Mouse (Mus musculus) CH12.LX (cell line): ENCODE measurements around the gene Cilp2. TPM values are rescaled to one million over a fixed set of nuclear protein-coding genes. Genes with fewer than 3 reads are reported as not detected.
A peak's percentile ranks its signal among the peaks of the same experiment; 100 is the strongest.

Experiments used
- DNase-seq: peaks from one replicate; pipeline ENCODE4 v3.0.0-alpha.2; 2013; ENCODE audit errors: extremely low read depth
- H3K27ac ChIP-seq: 2 replicates; pipeline ENCODE4 v1.5.1; 2012; ENCODE audit warnings: low read depth, mild to moderate bottlenecking, control low read depth, moderate library complexity; ENCODE audit not compliant: insufficient read depth
- H3K27me3 ChIP-seq: replicated peaks from 2 replicates; pipeline ENCODE3; 2012; ENCODE audit warnings: inconsistent platforms
- H3K36me3 ChIP-seq, 2 experiments: replicated peaks in 1 of 2; 2 replicates each; pipeline versions ENCODE3 to v1.6.1; 2012; ENCODE audit warnings: inconsistent platforms in 1 of 2, low read length in 1 of 2, mild to moderate bottlenecking in 1 of 2, mixed read lengths in 1 of 2, moderate library complexity in 1 of 2; ENCODE audit not compliant: control insufficient read depth in 1 of 2, insufficient read depth in 1 of 2
- H3K4me1 ChIP-seq, 2 experiments: 2 replicates each; pipeline ENCODE4 v1.6.1; 2012; ENCODE audit warnings: inconsistent platforms in 1 of 2, moderate library complexity in 1 of 2; ENCODE audit not compliant: insufficient read depth in 2 of 2, control insufficient read depth in 1 of 2
- H3K4me2 ChIP-seq: 2 replicates; pipeline ENCODE4 v1.6.1; 2012; ENCODE audit warnings: low read depth, mild to moderate bottlenecking, control low read depth; ENCODE audit not compliant: poor library complexity, insufficient read depth, severe bottlenecking
- H3K4me3 ChIP-seq, 3 experiments: fragments of 150-350 bp in 1 of 3; sonication (generic) in 1 of 3; replicated peaks in 1 of 3; 2 replicates each; pipeline versions ENCODE3 to v1.5.1; 2011 to 2012; ENCODE audit warnings: low read depth in 2 of 3, low read length in 2 of 3, mild to moderate bottlenecking in 2 of 3, moderate library complexity in 2 of 3, control low read depth in 1 of 3, improper control_type of control experiment in 1 of 3, inconsistent platforms in 1 of 3, mixed read lengths in 1 of 3; ENCODE audit not compliant: poor library complexity in 1 of 3
- H3K79me2 ChIP-seq: replicated peaks from 2 replicates; pipeline ENCODE4 v1.6.1; 2012; ENCODE audit warnings: mild to moderate bottlenecking, moderate library complexity; ENCODE audit not compliant: control insufficient read depth, poor library complexity, insufficient read depth, severe bottlenecking; ENCODE audit errors: extremely low read depth
- H3K9ac ChIP-seq: 2 replicates; pipeline ENCODE4 v1.6.1; 2012; ENCODE audit warnings: low read depth, mild to moderate bottlenecking, control low read depth, moderate library complexity; ENCODE audit not compliant: insufficient read depth
- H3K9me3 ChIP-seq: replicated peaks from 2 replicates; pipeline ENCODE3; 2012; ENCODE audit warnings: low read length, inconsistent platforms, mixed read lengths
- IRF4 ChIP-seq: IDR thresholded peaks from 2 replicates; pipeline ENCODE4 v1.6.1; 2014; ENCODE audit warnings: low read depth, mild to moderate bottlenecking, inconsistent platforms, low read length, improper control_type of control experiment
- KAT2A ChIP-seq: IDR thresholded peaks from 2 replicates; pipeline ENCODE4 v1.6.1; 2012; ENCODE audit warnings: low read length, improper control_type of control experiment, inconsistent platforms; ENCODE audit not compliant: insufficient replicate concordance
- MAFK ChIP-seq: IDR thresholded peaks from 2 replicates; pipeline ENCODE4 v1.6.1; 2011; ENCODE audit warnings: low read length, improper control_type of control experiment; ENCODE audit not compliant: insufficient replicate concordance
- MAX ChIP-seq: IDR thresholded peaks from 2 replicates; pipeline ENCODE4 v1.6.1; 2011; ENCODE audit warnings: low read length, improper control_type of control experiment
- NELFE ChIP-seq: IDR thresholded peaks from 2 replicates; pipeline ENCODE4 v1.6.1; 2011; ENCODE audit warnings: low read depth, low read length, improper control_type of control experiment
- PAX5 ChIP-seq: IDR thresholded peaks from 2 replicates; pipeline ENCODE4 v1.6.1; 2012; ENCODE audit warnings: low read length, inconsistent platforms, mixed read lengths
- POLR2A ChIP-seq: IDR thresholded peaks from 2 replicates; pipeline ENCODE4 v1.6.1; 2011; ENCODE audit warnings: low read depth, mild to moderate bottlenecking, improper control_type of control experiment, low read length
- TBP ChIP-seq: conservative IDR thresholded peaks from 2 replicates; pipeline ENCODE4 v1.6.1; 2011; ENCODE audit warnings: low read depth, low read length, improper control_type of control experiment
- ZKSCAN1 ChIP-seq: IDR thresholded peaks from 2 replicates; pipeline ENCODE4 v1.6.1; 2012; ENCODE audit warnings: low read depth, inconsistent platforms, low read length, improper control_type of control experiment, borderline replicate concordance
- dilution Hi-C: fragments of 300-500 bp; cut with MboI; formaldehyde crosslinking; loops from 2 replicates; pipeline ENCODE4 v1.14.3; 2020; ENCODE audit warnings: low sequenced_read_pairs; ENCODE audit not compliant: extremely low pct_unique_long_range_greater_than_20kb, extremely low pct_ligation_motif_present
- in situ Hi-C: fragments of 300-500 bp; cut with MboI; formaldehyde crosslinking; loops from 3 replicates; pipeline ENCODE4 v1.14.3; 2019; ENCODE audit warnings: low sequenced_read_pairs, low pct_ligation_motif_present, low pct_unique_long_range_greater_than_20kb, mixed read lengths
- polyA plus RNA-seq: library from polyadenylated mRNA; unstranded; fragments of >175 nt; gene quantifications from 2 replicates; pipeline ENCODE4 v1.2.1, GENCODE M21; 2012; ENCODE audit warnings: low read depth; ENCODE audit not compliant: insufficient read length
- total RNA-seq, 2 experiments: library from RNA; depleted of rRNA; stranded (reverse); fragments of 300-350 nt in 1 of 2; fragments of >200 nt in 1 of 2; gene quantifications; 2 replicates each; pipeline ENCODE4 v1.2.3; 2012 to 2014

The Cilp2 gene
- total RNA-seq (2012; rRNA removed) = 0.08 TPM in 2 replicates
- 0.04 TPM in 1 of 2 replicates, not detected in the other for total RNA-seq (2014; rRNA removed)
- 0.07 TPM in 1 of 2 replicates, not detected in the other for polyA plus RNA-seq

DNA sequence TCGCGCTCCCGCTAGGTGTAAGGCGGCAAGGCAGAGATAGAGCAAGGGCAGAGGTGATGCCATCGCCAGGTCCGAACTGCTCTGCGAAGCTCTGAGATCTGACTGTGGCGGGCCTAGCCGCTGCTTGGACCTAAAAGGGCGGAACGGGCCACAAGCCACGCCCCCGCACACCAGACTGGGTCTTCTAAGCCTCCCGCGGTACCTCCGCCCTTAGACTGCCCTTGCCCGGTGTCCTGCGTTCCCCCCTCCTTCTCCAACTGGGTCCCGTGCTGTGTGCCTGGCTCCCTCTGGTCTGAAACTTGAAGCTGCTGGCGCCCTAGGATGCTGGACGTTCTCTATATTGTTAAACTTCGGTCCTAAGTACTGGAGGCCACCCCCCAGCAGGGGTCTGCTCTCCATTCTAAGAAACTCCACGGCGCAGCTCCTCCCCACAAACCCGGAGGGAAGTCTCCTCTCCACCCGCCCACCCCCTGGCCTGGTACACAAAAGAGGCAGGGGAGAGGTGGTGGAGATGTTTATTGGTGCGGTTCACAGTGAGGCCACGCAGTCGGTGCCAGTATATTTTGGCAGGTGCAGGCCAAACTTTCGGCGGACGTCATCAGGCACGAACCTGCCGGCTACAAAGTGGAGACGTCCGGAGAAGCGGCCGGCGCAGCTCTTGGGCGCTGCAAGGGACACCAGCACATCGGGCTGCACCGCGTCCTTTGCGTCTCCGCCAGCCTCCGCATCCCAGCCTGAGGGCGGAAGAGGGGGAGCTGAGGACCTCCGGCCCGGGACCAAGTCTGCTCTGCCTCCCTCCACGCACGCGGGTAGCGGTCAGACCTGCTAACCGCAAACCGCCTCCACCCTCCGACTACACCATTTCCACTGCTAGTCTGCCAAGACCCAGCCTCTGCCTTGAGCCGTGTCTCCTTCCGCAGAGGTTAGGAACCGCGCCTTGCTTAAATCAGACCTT is at the start of gene Cilp2:
Cilp2 (minus strand) TSS at position 399 of the 955 bp plus-strand sequence.
- Histone ChIP-seq H3K4me3 (peak within 1 kb of the TSS in 1 of 3 experiments; percentile 12), H3K27me3 (no peaks in the 10 kb centered on the region), H3K9me3 (peaks cover 9% of the 10 kb centered on the region), H3K4me2 (peak within 1 kb of the TSS; percentile 59), H3K4me1 (peaks cover 2 to 15% of the 10 kb centered on the region in 2 experiments; a peak in 2 of 4 replicates), H3K9ac (no peak within 1 kb of the TSS), H3K79me2 (no peaks in the 10 kb centered on the region), H3K27ac (no peak within 1 kb of the TSS), H3K36me3 (peaks cover 11 to 55% of the 10 kb centered on the region in 2 experiments)
- DNase-seq = no peak
- dilution Hi-C loops (no loop called here), in situ Hi-C loops (no loop called here)
- no peak for TF ChIP-seq NELFE
- no peak for TF ChIP-seq KAT2A
- no peak for TF ChIP-seq TBP
- TF ChIP-seq, all 38 proteins: peak for 0

DNA sequence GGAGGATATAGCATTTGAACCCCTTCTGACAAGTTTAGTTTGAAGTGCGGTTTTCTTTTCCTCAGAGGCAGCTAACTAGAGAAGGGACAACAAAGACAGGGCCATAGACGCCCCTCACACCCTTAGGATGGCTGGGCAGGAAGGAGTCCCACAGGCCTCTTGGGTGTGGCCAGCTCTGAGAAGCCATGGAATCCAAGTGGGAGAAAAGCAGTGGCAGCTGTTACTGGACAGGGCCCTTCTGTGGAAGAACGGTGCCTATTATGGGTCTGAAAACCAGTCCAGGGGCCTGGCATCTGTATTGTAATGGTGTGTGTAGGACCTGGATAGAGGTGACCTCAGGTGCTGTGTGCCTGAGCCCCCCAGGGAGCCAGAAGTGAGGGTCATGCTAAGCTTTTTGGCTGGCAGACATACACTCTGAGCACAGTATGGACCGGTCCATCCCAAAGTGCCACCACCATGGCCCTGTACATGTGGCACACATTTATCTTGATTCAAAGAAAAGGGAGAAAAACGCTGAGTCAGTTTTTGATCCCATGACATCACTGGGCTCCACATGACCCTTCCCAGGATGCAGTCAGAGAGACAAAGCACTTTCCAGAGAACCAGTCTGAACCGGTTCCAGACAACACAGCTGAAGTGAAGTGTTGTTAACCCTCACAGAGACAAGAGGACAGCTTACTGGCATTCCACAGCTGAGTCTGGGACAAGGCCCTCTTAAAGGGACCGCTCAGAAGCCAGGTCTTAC is 48.7 kb upstream of the Cilp2 start:
- in situ Hi-C loops = no loop called here
- 0 out of 2 replicates have a peak overlapping the region, but pooled peaks have one; percentile 9 for H3K27ac ChIP-seq
- H3K27me3 ChIP-seq = no peaks in the 10 kb centered on the region
- peaks cover 33% of the 10 kb centered on the region for H3K79me2 ChIP-seq
- peaks cover 33 to 66% of the 10 kb centered on the region in 2 experiments for H3K4me1 ChIP-seq
- DNase-seq = no peak
- peak; percentile 82 for TF ChIP-seq MAFK
- TF ChIP-seq ZKSCAN1 = no peak
- TF ChIP-seq MAX = no peak
- TF ChIP-seq PAX5 = no peak
- TF ChIP-seq IRF4 = no peak
- no peaks in the 10 kb centered on the region for H3K9me3 ChIP-seq
- no peak overlapping the region for H3K4me2 ChIP-seq
- no peak overlapping the region for H3K4me3 ChIP-seq
- peaks cover 31 to 70% of the 10 kb centered on the region in 2 experiments for H3K36me3 ChIP-seq
- H3K9ac ChIP-seq = no peak overlapping the region
- dilution Hi-C loops = no loop called here

DNA sequence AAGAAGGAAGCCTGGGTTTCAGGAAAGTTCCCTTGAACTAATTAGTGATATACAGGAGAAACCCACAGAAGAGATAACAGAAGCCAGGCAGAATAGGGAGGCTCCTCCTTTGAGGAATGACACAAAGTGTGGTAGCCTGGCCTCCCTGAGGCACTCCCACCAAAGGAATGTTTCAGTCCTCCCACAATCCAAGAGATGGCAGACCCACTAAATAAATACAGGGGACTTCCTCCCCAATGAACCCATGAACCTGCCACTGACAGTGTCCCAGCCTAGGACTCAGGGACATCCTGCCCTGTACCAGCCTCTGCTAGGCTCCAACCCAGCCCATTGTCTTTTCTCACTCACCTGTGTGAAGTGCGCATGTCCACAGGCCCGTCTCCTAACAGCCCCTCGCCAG is 47.9 kb upstream of the Cilp2 start:
- dilution Hi-C loops = no loop called here
- DNase-seq = no peak
- Histone ChIP-seq H3K36me3 (peaks cover 31 to 74% of the 10 kb centered on the region in 2 experiments), H3K9me3 (no peaks in the 10 kb centered on the region), H3K27ac (no peak overlapping the region), H3K79me2 (peaks cover 30% of the 10 kb centered on the region), H3K9ac (no peak overlapping the region), H3K27me3 (no peaks in the 10 kb centered on the region), H3K4me3 (no peak overlapping the region), H3K4me1 (peaks cover 29 to 58% of the 10 kb centered on the region in 2 experiments), H3K4me2 (no peak overlapping the region)
- TF ChIP-seq TBP (no peak), POLR2A (peak; percentile 22; the same call in 1 of the 2 replicates)
- in situ Hi-C loops = no loop called here
